Mouse (Mus musculus) spleen, postnatal 10 days (tissue): ENCODE measurements around the gene Angptl4.
"Not testable (repeated sequence)": the region's sequence is repeated elsewhere in the genome, so short reads cannot be mapped to it uniquely, and the experiment has no call there.

Source experiments
- DNase-seq, 2 experiments: peaks; one replicate each; pipeline ENCODE4 v3.0.0; 2021 to 2022; ENCODE audit warnings: low spot score in 2 of 2

Angptl4 gene

DNA sequence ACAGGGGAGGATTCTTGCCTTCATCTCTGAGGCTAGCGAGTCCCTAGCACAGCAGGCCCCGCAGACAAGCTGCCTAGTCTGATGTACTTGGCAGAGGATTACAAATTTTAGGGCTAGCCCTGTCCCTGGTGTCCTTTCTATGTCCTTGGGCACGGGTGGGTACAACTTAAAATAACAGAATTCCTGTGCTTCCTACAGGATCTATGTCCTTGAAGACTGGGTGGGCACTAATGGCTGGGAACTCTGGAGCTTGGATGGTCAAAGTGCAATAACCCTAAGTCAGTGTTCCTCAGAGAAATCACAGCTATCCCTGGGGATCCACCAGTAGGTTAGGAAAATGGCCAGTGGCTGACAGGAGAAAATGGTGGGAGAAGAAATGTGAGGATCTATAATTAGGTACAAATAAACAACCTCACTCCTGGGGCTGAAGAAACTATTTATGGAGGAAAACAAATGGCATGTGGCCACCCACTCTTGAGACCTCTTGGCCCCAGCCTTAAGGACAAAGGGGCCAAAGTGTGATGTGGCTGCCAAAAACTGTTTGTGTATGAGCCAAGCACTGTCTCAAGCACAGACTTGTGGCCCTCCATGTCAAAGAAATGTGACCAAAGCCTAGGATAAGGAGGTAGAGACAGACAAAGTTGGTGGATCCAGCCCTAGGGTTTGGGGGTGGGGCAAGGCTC lies 25.4 kb downstream of the Angptl4 start:
- no peak for DNase-seq

DNA sequence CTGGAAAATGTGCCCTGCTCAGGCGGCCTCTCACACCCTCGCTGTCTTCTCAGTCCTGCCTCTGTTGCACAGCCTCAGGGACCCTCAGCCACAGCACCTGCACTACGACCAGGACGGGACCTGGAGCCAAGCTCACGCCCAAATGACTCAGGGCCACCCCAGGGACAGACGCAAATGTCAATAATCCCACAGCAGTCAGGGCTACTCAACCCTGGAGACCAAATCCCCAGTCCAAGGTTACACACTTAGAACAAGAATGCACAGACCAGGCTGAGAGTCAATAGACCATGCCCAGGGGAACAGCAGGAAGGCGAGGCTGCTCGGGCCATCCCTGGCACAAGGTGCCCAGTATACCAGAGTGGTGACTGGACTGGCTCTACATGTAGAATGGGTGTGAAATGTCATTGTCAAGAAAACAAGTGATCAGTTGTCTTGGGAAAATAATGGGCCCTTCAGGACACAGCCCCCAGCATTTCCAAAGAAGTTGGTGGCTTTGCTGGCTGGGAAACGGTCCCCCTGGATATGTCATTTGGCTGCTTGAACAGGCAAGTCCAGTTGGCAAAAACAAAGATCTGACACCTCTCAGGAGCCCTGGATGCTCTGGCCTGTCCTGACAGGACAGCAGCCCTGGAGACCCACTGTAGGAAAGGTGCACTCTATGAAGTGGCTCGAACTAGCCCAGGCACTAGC lies 26.1 kb downstream of the Angptl4 start:
- no peak for DNase-seq

DNA sequence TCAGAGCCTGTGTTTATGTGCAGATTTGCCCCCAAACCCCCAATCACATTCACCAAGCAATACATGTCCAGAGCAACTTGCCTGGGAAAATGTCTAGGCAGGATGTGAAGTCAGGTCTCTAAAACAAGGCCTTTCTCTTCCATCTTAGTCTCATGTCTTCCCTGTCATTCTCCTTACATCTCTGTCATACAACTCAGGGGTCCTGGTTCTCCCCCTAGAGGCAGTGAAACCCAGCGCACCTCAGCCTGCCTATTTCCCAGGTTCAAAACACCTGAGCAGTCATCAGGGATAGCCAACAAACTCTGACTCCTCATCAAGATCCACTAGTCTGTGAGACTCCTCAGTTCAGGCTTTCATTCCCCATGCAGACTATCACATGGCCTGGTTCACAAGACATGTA lies 27.0 kb downstream of the Angptl4 start:
- DNase-seq = no peak

DNA sequence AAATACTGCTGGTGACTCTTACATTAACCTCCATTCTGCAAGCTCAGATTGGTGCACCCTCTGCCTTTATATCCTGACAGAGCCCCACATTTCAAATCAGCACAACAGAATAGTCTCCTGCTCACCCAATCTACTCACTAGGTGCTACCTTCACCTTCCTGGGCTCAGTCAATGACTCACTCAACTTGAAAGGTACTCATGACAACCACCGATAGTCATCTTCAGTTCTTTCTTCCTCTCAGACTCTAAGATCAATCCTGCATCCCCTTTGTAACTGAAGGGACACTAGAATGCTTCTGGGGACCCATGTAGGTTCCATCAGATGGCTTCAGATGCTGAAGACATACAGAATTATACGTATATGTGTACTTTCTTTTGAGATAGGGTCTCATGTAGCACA lies 29.3 kb downstream of the Angptl4 start:
- no peak for DNase-seq

DNA sequence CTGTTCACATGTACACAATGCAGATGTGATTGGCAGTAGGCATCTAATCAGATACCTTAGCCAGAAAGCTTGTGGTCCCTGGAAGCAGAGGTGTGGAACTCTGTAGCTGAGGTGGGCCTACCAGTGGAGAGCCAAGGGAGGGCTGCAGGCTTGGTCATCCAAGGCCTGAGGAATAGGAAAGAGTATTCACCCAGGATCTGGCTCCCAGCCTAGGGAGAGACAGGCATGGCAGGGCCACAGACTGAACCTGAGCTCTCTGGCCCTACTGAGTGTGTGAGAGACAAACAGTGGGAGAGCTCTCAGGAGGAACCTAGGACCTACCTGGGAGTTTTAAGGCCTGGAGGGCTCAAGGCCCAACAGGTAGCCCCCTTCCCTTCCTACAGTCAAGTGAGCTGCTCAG lies 30.4 kb downstream of the Angptl4 start:
- DNase-seq = no peak

DNA sequence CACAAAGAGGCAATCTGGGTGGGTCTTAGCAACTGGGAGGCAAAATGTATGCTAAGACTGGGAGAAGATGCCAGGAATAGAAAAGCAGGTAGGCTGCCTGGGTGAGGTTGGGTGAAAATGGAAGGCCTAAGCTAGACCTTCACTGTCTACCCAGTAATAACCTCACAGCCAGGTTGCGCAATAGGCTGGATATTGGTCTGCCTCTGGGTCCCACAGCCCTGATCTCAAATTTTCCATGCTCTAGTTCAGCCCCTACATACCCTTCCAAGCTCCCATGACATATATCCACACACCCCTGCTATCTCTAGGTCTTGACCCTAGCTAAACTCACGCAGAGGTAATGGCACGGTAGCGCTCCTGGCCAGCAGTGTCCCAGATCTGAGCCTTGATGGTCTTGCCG lies 32.2 kb downstream of the Angptl4 start:
- DNase-seq = no peak

DNA sequence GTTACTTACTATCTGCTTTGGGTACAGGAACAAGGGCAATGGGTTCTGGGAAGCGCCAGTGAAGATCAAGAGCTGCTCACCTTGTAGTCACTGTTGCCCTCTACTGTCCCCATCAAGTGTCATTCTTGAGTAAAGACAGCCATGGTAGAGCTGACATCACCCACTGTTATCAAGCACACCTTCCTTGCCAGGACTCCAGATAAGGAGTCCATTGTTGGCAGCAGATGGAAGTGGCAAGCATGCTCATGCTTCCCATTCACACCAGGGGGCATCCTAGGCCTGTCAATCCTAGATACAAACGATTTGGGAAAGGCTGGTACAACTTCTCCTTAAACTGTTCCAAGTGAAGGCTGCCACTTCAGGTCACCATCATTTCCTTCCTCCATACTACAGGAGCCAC lies 35.6 kb downstream of the Angptl4 start:
- peak in 1 of 2 experiments; percentile 29 for DNase-seq

DNA sequence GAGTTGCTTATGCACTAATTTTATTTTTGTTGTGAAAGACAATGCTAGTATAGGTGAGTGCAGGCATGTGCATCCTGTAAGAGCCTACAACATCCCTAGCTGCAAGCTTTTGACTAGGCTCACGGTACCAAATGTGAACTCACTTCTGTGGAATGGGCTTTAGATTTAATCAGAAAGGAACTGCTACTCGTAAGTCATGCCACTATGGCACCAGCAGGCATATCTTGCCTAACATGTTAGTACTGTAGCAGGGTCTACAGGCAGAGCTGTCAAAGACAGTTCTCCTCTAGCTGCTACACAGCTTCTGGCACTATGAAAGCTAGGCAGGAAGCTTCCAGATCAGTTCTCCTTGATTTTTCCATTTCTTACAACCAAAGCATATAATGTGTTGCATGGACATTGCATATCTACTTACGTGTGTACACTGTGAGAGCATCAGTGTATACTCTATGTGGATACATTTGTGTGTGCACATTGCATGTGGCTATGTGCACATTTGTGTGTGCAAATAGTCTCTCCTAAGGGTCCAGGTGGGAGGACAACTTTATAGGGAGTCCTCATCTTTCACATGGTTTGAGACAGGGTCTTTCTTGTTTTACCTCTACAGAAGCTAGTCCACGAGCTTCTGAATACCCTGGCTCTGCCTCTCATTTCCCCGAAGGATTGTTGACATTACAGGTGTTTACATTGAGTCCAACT lies 36.8 kb downstream of the Angptl4 start:
- no peak for DNase-seq

DNA sequence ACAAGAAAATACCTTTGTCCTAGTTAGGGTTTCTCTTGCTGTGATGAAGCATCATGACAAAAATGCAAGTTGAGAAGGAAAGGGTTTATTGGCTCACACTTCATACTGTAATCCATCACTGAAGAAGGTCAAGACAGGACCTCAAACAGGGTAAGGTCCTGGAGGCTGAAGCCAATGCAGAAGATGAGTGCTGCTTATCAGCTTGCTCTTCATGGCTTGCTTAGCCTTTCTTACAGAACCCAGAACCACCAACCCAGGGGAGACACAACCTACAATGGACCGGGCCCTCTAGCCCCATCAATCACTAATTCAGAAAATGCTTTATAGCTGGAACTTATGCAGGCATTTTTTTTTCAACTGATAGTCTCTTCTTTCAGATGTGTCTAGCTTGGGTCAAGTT lies 39.2 kb downstream of the Angptl4 start:
- DNase-seq = no peak

DNA sequence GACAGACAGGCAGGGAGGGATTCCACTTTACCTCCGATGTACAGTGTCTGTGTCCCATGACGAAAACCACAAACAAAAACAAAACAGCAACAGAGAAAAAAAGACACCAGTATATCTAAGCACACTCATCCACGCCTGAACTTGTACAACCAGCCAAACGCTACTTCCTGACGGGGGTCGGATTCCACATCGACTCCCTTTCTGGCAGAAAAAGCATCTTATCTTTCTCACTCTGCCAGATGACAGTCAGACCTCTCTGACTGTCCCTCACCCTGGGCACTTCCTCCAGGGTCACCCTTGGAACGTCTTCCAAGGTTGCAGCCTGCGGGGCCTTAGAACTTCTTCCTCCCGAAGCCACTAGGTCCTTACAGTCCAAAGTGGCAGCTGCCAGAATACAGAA lies 48.1 kb downstream of the Angptl4 start:
- DNase-seq = not testable (repeated sequence)

DNA sequence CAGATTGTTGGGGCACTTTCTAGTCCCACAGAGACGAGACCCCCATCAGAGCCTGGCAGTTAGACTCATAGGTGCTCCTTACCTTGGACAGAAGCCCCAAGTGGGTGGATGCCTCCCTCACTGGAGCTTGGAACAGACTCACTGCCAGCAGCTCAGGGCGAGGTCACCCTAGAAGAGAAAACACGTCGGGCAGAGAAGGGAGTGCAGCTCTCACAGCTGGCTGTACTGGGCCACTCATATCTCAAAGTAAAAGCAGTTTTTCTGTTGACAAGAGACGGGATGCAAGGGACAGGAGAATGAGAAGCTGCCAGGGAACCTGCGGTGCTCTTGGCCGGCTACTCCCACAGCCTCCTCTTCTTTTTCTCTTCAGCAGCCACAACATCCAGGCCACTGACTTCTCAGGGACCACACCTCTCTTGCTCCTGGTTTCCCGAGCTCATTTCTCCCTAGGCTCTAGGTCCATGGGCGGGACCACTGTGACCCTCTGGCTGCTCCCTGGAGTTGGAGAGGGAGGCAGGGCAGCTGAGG lies 49.0 kb downstream of the Angptl4 start:
- DNase-seq = not testable (repeated sequence)

DNA sequence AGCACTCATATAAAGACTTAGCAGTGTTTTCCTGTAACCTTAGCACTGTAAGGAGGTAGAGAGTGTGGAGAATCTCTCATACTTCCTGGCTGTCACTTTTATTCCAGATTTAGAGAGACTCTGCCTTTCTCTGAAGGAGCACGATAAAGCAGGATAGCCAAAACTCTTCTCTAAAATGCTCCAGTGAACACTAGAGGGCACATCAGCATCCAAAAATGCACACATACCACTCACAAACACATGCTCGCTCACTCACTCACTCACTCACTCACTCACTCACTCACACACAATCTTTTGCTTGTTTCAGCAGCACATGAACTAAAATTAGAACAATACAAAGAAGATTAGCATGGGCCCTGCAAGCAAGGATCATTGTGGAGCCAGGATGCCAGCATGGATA lies 52.4 kb downstream of the Angptl4 start:
- no peak for DNase-seq

DNA sequence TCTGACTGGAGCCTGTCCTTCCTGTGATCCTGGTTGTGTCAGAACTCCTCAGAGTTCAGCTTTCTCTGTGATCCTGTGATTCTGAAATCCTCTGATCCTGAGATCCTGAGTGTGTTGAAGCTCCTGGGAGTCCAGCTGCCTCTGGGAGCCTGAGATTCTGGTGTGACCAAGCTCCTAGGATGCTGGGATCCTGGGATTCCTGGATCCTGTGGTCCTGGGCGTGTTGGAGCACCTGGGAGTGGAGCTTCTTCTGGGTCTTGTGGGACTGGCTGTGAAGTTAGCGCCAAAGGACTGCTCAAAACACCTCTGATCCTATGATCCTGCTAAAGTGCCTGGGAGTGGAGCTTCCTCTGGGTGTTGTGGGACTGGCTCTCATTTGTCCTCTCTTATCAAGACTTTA lies 53.2 kb downstream of the Angptl4 start:
- DNase-seq = no peak
